Mouse (Mus musculus): Measurements from ENCODE around the gene Nppc. TPM values are rescaled to one million over a fixed set of nuclear protein-coding genes. Genes with fewer than 3 reads are reported as not detected.

Nppc gene
- polyA plus RNA-seq (2012; rRNA removed): 0.08 and 0.09 TPM in 2 replicates

GRCm38 (mm10) chr1:86670279-86671038 lies at the start of gene Nppc:
TSS of gene Nppc (minus strand) at chr1:86670571.
- no peak within 1 kb of the TSS for H3K27ac ChIP-seq (ENCODE audit: insufficient read depth, low read depth, low read length)
- 5% methylated on average over 59 of the region's 59 CpGs for WGBS
- peak; percentile 78 for DNase-seq
- no peaks in the 10 kb centered on the region for H3K27me3 ChIP-seq (replicated peaks; ENCODE audit: control insufficient read depth, insufficient read depth, low read length)
- TF ChIP-seq CTCF (conservative IDR thresholded peaks at IDR 0.05; ENCODE audit: insufficient read depth, insufficient read length, low read depth, low read length): peak; percentile 57
- TF ChIP-seq POLR2A (IDR thresholded peaks at IDR 0.05; ENCODE audit: low read depth, low read length): no peak
- no peaks in the 10 kb centered on the region for H3K36me3 ChIP-seq (ENCODE audit: control insufficient read depth, insufficient read depth, low read length)
- peak within 1 kb of the TSS; percentile 47 for H3K4me3 ChIP-seq (ENCODE audit: insufficient read depth, low read depth, low read length)
- 0 out of 2 replicates have a peak, but pooled peaks cover 3% of the 10 kb centered on the region for H3K4me1 ChIP-seq (ENCODE audit: control insufficient read depth, insufficient read depth, low read length)

GRCm38 (mm10) chr1:86719391-86719790 lies 49.0 kb upstream of the Nppc start:
- 61% methylated on average over 4 of the region's 4 CpGs for WGBS
- H3K27ac ChIP-seq (ENCODE audit: insufficient read depth, low read depth, low read length): no peak overlapping the region
- H3K27me3 ChIP-seq (replicated peaks; ENCODE audit: control insufficient read depth, insufficient read depth, low read length): no peaks in the 10 kb centered on the region
- H3K4me1 ChIP-seq (ENCODE audit: control insufficient read depth, insufficient read depth, low read length): peaks cover 7% of the 10 kb centered on the region; the same call in 1 of the 2 replicates
- no peak overlapping the region for H3K4me3 ChIP-seq (ENCODE audit: insufficient read depth, low read depth, low read length)
- H3K36me3 ChIP-seq (ENCODE audit: control insufficient read depth, insufficient read depth, low read length): no peaks in the 10 kb centered on the region
- no peak for DNase-seq
- TF ChIP-seq POLR2A (IDR thresholded peaks at IDR 0.05; ENCODE audit: low read depth, low read length): no peak
- TF ChIP-seq CTCF (conservative IDR thresholded peaks at IDR 0.05; ENCODE audit: insufficient read depth, insufficient read length, low read depth, low read length): no peak

GRCm38 (mm10) chr1:86718190-86718589 lies 47.8 kb upstream of the Nppc start:
- H3K27me3 ChIP-seq (replicated peaks; ENCODE audit: control insufficient read depth, insufficient read depth, low read length): no peaks in the 10 kb centered on the region
- no peak for TF ChIP-seq POLR2A (IDR thresholded peaks at IDR 0.05; ENCODE audit: low read depth, low read length)
- no peak for TF ChIP-seq CTCF (conservative IDR thresholded peaks at IDR 0.05; ENCODE audit: insufficient read depth, insufficient read length, low read depth, low read length)
- no peak for DNase-seq
- H3K36me3 ChIP-seq (ENCODE audit: control insufficient read depth, insufficient read depth, low read length): no peaks in the 10 kb centered on the region
- no peak overlapping the region for H3K4me3 ChIP-seq (ENCODE audit: insufficient read depth, low read depth, low read length)
- H3K4me1 ChIP-seq (ENCODE audit: control insufficient read depth, insufficient read depth, low read length): peaks cover 9% of the 10 kb centered on the region; the same call in 1 of the 2 replicates
- 57% methylated on average over 1 of the region's 1 CpGs for WGBS
- no peak overlapping the region for H3K27ac ChIP-seq (ENCODE audit: insufficient read depth, low read depth, low read length)

GRCm38 (mm10) chr1:86713054-86713453 lies 42.7 kb upstream of the Nppc start:
- H3K27ac ChIP-seq (ENCODE audit: insufficient read depth, low read depth, low read length): peak overlapping the region; percentile 86
- DNase-seq: peak; percentile 79
- H3K4me1 ChIP-seq (ENCODE audit: control insufficient read depth, insufficient read depth, low read length): peaks cover 13% of the 10 kb centered on the region; the same call in 1 of the 2 replicates
- no peaks in the 10 kb centered on the region for H3K36me3 ChIP-seq (ENCODE audit: control insufficient read depth, insufficient read depth, low read length)
- no peaks in the 10 kb centered on the region for H3K27me3 ChIP-seq (replicated peaks; ENCODE audit: control insufficient read depth, insufficient read depth, low read length)
- no peak for TF ChIP-seq POLR2A (IDR thresholded peaks at IDR 0.05; ENCODE audit: low read depth, low read length)
- TF ChIP-seq CTCF (conservative IDR thresholded peaks at IDR 0.05; ENCODE audit: insufficient read depth, insufficient read length, low read depth, low read length): no peak
- H3K4me3 ChIP-seq (ENCODE audit: insufficient read depth, low read depth, low read length): no peak overlapping the region
- 76% methylated on average over 4 of the region's 4 CpGs for WGBS

- Histone ChIP-seq H3K27me3 (replicated peaks; ENCODE audit: control insufficient read depth, insufficient read depth, low read length) (no peaks in the 10 kb centered on the region), H3K36me3 (ENCODE audit: control insufficient read depth, insufficient read depth, low read length) (no peaks in the 10 kb centered on the region), H3K4me3 (ENCODE audit: insufficient read depth, low read depth, low read length) (no peak overlapping the region), H3K27ac (ENCODE audit: insufficient read depth, low read depth, low read length) (peak overlapping the region; percentile 56; the same call in 1 of the 2 replicates), H3K4me1 (ENCODE audit: control insufficient read depth, insufficient read depth, low read length) (peaks cover 10% of the 10 kb centered on the region; the same call in 1 of the 2 replicates)
- TF ChIP-seq CTCF (conservative IDR thresholded peaks at IDR 0.05; ENCODE audit: insufficient read depth, insufficient read length, low read depth, low read length) (no peak), POLR2A (IDR thresholded peaks at IDR 0.05; ENCODE audit: low read depth, low read length) (no peak)
- WGBS: 80% methylated on average over 2 of the region's 2 CpGs
- peak; percentile 31 for DNase-seq
Observed at GRCm38 (mm10) chr1:86712045-86712444, 41.7 kb upstream of the Nppc start.

GRCm38 (mm10) chr1:86709546-86709945 lies 39.2 kb upstream of the Nppc start:
- Histone ChIP-seq H3K27me3 (replicated peaks; ENCODE audit: control insufficient read depth, insufficient read depth, low read length) (no peaks in the 10 kb centered on the region), H3K4me1 (ENCODE audit: control insufficient read depth, insufficient read depth, low read length) (peaks cover 10% of the 10 kb centered on the region; the same call in 1 of the 2 replicates), H3K36me3 (ENCODE audit: control insufficient read depth, insufficient read depth, low read length) (no peaks in the 10 kb centered on the region), H3K27ac (ENCODE audit: insufficient read depth, low read depth, low read length) (no peak overlapping the region), H3K4me3 (ENCODE audit: insufficient read depth, low read depth, low read length) (no peak overlapping the region)
- 92% methylated on average over 4 of the region's 4 CpGs for WGBS
- no peak for TF ChIP-seq POLR2A (IDR thresholded peaks at IDR 0.05; ENCODE audit: low read depth, low read length)
- TF ChIP-seq CTCF (conservative IDR thresholded peaks at IDR 0.05; ENCODE audit: insufficient read depth, insufficient read length, low read depth, low read length): no peak
- no peak for DNase-seq

- Histone ChIP-seq H3K4me3 (ENCODE audit: insufficient read depth, low read depth, low read length) (no peak overlapping the region), H3K27me3 (replicated peaks; ENCODE audit: control insufficient read depth, insufficient read depth, low read length) (no peaks in the 10 kb centered on the region), H3K27ac (ENCODE audit: insufficient read depth, low read depth, low read length) (peak overlapping the region; percentile 29; the same call in 1 of the 2 replicates), H3K4me1 (ENCODE audit: control insufficient read depth, insufficient read depth, low read length) (peaks cover 4% of the 10 kb centered on the region; the same call in 1 of the 2 replicates), H3K36me3 (ENCODE audit: control insufficient read depth, insufficient read depth, low read length) (no peaks in the 10 kb centered on the region)
- TF ChIP-seq CTCF (conservative IDR thresholded peaks at IDR 0.05; ENCODE audit: insufficient read depth, insufficient read length, low read depth, low read length) (no peak), POLR2A (IDR thresholded peaks at IDR 0.05; ENCODE audit: low read depth, low read length) (no peak)
- DNase-seq: no peak
- 84% methylated on average over 3 of the region's 3 CpGs for WGBS
Observed at GRCm38 (mm10) chr1:86705461-86705860, 35.1 kb upstream of the Nppc start.
